Mouse (Mus musculus): Measurements from ENCODE around the gene Dgat2. TPM values are rescaled to one million over a fixed set of nuclear protein-coding genes. Genes with fewer than 3 reads are reported as not detected.

The Dgat2 gene
- polyA plus RNA-seq, 1 experiment from 2014 or later, result 38.3 TPM

GRCm38 (mm10) chr7:99126057-99126456, 56.5 kb downstream of the Dgat2 start:
- H3K4me3 ChIP-seq (ENCODE audit: low read length), result no peak overlapping the region
- no peaks in the 10 kb centered on the region for H3K36me3 ChIP-seq (ENCODE audit: control insufficient read depth, insufficient read depth, low read length)
- no peak for ATAC-seq (ENCODE audit: low read depth)
- H3K27ac ChIP-seq (ENCODE audit: low read length), result no peak overlapping the region; the same call in 1 of the 2 replicates
- H3K9ac ChIP-seq (ENCODE audit: low read length), result no peak overlapping the region
- no peak overlapping the region for H3K4me2 ChIP-seq (ENCODE audit: low read depth, low read length)
- H3K9me3 ChIP-seq (ENCODE audit: control insufficient read depth, low read length), result 0 out of 2 replicates have a peak, but pooled peaks cover 5% of the 10 kb centered on the region
- no peaks in the 10 kb centered on the region for H3K27me3 ChIP-seq (ENCODE audit: control insufficient read depth, insufficient read depth, low read depth, low read length)
- H3K4me1 ChIP-seq (replicated peaks; ENCODE audit: control insufficient read depth, insufficient read depth, low read length), result peaks cover 37% of the 10 kb centered on the region
- 38% methylated on average over 8 of the region's 8 CpGs for WGBS

- 65% methylated on average over 5 of the region's 5 CpGs for WGBS
- H3K4me1 ChIP-seq (replicated peaks; ENCODE audit: control insufficient read depth, insufficient read depth, low read length), result peaks cover 19% of the 10 kb centered on the region
- no peak overlapping the region for H3K4me2 ChIP-seq (ENCODE audit: low read depth, low read length)
- no peak overlapping the region for H3K27ac ChIP-seq (ENCODE audit: low read length)
- no peaks in the 10 kb centered on the region for H3K36me3 ChIP-seq (ENCODE audit: control insufficient read depth, insufficient read depth, low read length)
- ATAC-seq (ENCODE audit: low read depth), result no peak
- no peaks in the 10 kb centered on the region for H3K27me3 ChIP-seq (ENCODE audit: control insufficient read depth, insufficient read depth, low read depth, low read length)
- no peak overlapping the region for H3K9ac ChIP-seq (ENCODE audit: low read length)
- H3K9me3 ChIP-seq (ENCODE audit: control insufficient read depth, low read length), result 0 out of 2 replicates have a peak, but pooled peaks cover 5% of the 10 kb centered on the region
- no peak overlapping the region for H3K4me3 ChIP-seq (ENCODE audit: low read length)
Observed at GRCm38 (mm10) chr7:99122651-99123050, 59.9 kb downstream of the Dgat2 start.

DNA sequence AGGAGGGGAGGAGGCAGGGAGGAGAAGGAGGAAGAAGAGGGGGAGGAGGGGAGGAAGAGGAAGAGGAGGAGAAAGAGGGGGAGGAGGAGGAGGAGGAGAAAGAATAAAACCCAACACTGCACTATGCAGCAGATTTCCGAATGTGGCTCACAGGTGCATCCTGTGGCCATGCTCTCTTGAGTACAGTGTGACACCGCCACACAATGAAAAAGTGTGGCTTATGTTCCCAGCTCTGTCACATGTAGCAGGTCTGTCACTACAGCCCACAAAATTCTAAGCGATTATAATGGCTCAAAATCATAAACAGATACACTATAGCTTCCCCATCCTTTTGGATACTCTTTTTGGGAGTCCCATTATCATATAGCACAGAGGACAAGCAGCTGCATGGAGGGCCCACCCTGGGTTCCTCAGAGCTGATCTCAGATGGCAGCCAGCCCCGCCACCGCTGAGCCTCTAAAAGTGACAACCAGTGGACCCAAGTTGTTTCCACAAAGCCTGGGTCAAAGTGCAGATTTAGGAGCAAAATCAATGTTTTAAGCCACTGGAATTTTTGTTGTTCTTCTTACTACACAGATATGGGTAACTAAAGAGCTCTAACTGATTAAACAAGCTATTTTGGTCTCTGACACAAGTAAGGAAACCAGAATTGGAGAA, 61.5 kb downstream of the Dgat2 start:
- H3K9ac ChIP-seq (ENCODE audit: low read length), result no peak overlapping the region
- 0 out of 2 replicates have a peak, but pooled peaks cover 3% of the 10 kb centered on the region for H3K36me3 ChIP-seq (ENCODE audit: control insufficient read depth, insufficient read depth, low read length)
- no peak overlapping the region for H3K4me2 ChIP-seq (ENCODE audit: low read depth, low read length)
- no peak overlapping the region for H3K4me3 ChIP-seq (ENCODE audit: low read length)
- no peak overlapping the region for H3K27ac ChIP-seq (ENCODE audit: low read length)
- 0 out of 2 replicates have a peak, but pooled peaks cover 5% of the 10 kb centered on the region for H3K9me3 ChIP-seq (ENCODE audit: control insufficient read depth, low read length)
- H3K27me3 ChIP-seq (ENCODE audit: control insufficient read depth, insufficient read depth, low read depth, low read length), result no peaks in the 10 kb centered on the region
- H3K4me1 ChIP-seq (replicated peaks; ENCODE audit: control insufficient read depth, insufficient read depth, low read length), result peaks cover 4% of the 10 kb centered on the region
- whole genome bisulfite sequencing, result 75% methylated on average over 5 of the region's 5 CpGs
- peak; percentile 47; the same call in 1 of the 2 replicates for ATAC-seq (ENCODE audit: low read depth)

DNA sequence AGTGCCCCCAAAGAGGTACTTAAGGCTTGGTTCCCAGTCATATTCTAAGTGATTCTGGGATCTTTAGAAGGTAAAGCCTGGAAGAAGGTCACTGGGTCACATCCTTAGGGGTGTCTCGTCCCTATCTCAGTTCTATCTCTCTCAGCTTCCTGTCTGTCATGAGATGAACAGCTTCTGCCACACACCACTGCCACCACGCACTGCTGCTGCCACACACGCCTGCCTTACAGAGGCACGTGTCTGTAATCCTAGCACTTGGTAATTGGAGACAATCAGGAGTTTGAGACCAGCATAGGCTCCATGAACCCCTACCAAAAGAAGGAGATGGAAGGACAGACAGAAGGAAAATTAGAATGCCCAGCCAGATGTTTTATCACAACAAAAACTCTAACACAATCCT, 62.4 kb downstream of the Dgat2 start:
- Histone ChIP-seq H3K9me3 (ENCODE audit: control insufficient read depth, low read length) (0 out of 2 replicates have a peak, but pooled peaks cover 5% of the 10 kb centered on the region), H3K27ac (ENCODE audit: low read length) (no peak overlapping the region), H3K4me3 (ENCODE audit: low read length) (no peak overlapping the region), H3K36me3 (ENCODE audit: control insufficient read depth, insufficient read depth, low read length) (0 out of 2 replicates have a peak, but pooled peaks cover 3% of the 10 kb centered on the region), H3K4me1 (replicated peaks; ENCODE audit: control insufficient read depth, insufficient read depth, low read length) (peaks cover 3% of the 10 kb centered on the region; the same call in 1 of the 2 replicates), H3K4me2 (ENCODE audit: low read depth, low read length) (no peak overlapping the region), H3K27me3 (ENCODE audit: control insufficient read depth, insufficient read depth, low read depth, low read length) (no peaks in the 10 kb centered on the region), H3K9ac (ENCODE audit: low read length) (no peak overlapping the region)
- no peak for ATAC-seq (ENCODE audit: low read depth)
- 62% methylated on average over 4 of the region's 4 CpGs for WGBS

DNA sequence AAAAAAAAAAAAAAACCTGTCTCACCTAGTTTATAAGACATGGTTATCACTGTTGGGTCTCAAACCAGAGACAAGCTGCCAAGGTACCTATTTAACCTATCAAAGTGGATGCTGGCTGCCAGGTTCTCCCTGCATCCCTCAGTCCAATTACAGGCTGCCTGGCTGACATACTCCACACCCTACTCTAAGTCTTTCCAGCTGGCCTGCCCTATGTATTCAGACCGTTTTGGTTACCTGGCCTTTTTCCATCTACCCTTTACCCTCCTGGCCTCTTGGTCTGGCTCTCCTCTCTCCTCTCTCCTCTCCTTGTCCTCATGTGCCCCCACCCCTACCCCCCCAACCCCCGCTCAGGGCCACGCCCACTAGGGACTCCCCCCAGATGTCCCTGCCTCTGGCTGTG, 65.7 kb downstream of the Dgat2 start:
- Histone ChIP-seq H3K4me3 (ENCODE audit: low read length) (no peak overlapping the region), H3K27ac (ENCODE audit: low read length) (no peak overlapping the region), H3K27me3 (ENCODE audit: control insufficient read depth, insufficient read depth, low read depth, low read length) (no peaks in the 10 kb centered on the region), H3K4me1 (replicated peaks; ENCODE audit: control insufficient read depth, insufficient read depth, low read length) (peaks cover 3% of the 10 kb centered on the region; the same call in 1 of the 2 replicates), H3K4me2 (ENCODE audit: low read depth, low read length) (no peak overlapping the region), H3K9ac (ENCODE audit: low read length) (no peak overlapping the region), H3K9me3 (ENCODE audit: control insufficient read depth, low read length) (no peaks in the 10 kb centered on the region), H3K36me3 (ENCODE audit: control insufficient read depth, insufficient read depth, low read length) (0 out of 2 replicates have a peak, but pooled peaks cover 3% of the 10 kb centered on the region)
- 63% methylated on average over 3 of the region's 3 CpGs for WGBS
- no peak for ATAC-seq (ENCODE audit: low read depth)

GRCm38 (mm10) chr7:99114006-99114726, 68.4 kb downstream of the Dgat2 start:
- Histone ChIP-seq H3K9ac (ENCODE audit: low read length) (no peak overlapping the region), H3K4me3 (ENCODE audit: low read length) (no peak overlapping the region), H3K4me1 (replicated peaks; ENCODE audit: control insufficient read depth, insufficient read depth, low read length) (no peaks in the 10 kb centered on the region), H3K27ac (ENCODE audit: low read length) (no peak overlapping the region), H3K36me3 (ENCODE audit: control insufficient read depth, insufficient read depth, low read length) (0 out of 2 replicates have a peak, but pooled peaks cover 3% of the 10 kb centered on the region), H3K27me3 (ENCODE audit: control insufficient read depth, insufficient read depth, low read depth, low read length) (no peaks in the 10 kb centered on the region), H3K4me2 (ENCODE audit: low read depth, low read length) (no peak overlapping the region), H3K9me3 (ENCODE audit: control insufficient read depth, low read length) (no peaks in the 10 kb centered on the region)
- 79% methylated on average over 16 of the region's 16 CpGs for WGBS
- no peak for ATAC-seq (ENCODE audit: low read depth)

- peak; percentile 50; the same call in 1 of the 2 replicates for ATAC-seq (ENCODE audit: low read depth)
- WGBS, result 36% methylated on average over 3 of the region's 3 CpGs
- no peak overlapping the region for H3K27ac ChIP-seq (ENCODE audit: low read length)
- H3K9ac ChIP-seq (ENCODE audit: low read length), result no peak overlapping the region
- H3K27me3 ChIP-seq (ENCODE audit: control insufficient read depth, insufficient read depth, low read depth, low read length), result no peaks in the 10 kb centered on the region
- no peaks in the 10 kb centered on the region for H3K36me3 ChIP-seq (ENCODE audit: control insufficient read depth, insufficient read depth, low read length)
- no peak overlapping the region for H3K4me2 ChIP-seq (ENCODE audit: low read depth, low read length)
- H3K9me3 ChIP-seq (ENCODE audit: control insufficient read depth, low read length), result no peaks in the 10 kb centered on the region
- H3K4me1 ChIP-seq (replicated peaks; ENCODE audit: control insufficient read depth, insufficient read depth, low read length), result peaks cover 12% of the 10 kb centered on the region
- H3K4me3 ChIP-seq (ENCODE audit: low read length), result no peak overlapping the region
Observed at GRCm38 (mm10) chr7:99107566-99107965, 75.0 kb downstream of the Dgat2 start.

DNA sequence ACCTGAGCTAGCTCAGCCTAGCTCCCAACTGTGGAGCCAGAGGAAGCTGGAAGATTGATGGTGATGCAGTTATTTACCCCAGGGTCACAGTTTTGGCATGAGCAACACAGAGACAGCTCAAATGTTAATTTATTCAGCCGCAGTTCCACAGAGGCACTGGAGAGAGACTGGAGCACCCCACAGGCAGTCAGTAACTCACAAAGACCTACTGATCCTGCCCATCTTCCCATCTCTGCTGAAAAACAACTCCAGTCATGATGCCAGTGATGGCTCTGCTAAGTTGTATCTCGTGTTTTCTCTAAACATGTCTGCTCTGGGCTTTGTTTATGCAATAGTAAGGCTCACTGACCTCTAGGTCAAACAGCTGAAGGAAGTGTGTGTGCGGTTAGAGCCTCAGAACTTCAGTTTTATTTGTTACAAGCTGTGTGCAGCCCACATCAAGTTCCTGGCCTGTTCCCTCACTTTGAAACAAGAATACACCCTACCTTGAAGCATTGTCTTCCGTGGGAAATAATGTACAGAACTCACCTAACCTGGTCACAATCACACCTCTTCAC, 75.7 kb downstream of the Dgat2 start:
- peak; percentile 46; the same call in 1 of the 2 replicates for ATAC-seq (ENCODE audit: low read depth)
- Histone ChIP-seq H3K4me3 (ENCODE audit: low read length) (no peak overlapping the region), H3K36me3 (ENCODE audit: control insufficient read depth, insufficient read depth, low read length) (no peaks in the 10 kb centered on the region), H3K27me3 (ENCODE audit: control insufficient read depth, insufficient read depth, low read depth, low read length) (no peaks in the 10 kb centered on the region), H3K9ac (ENCODE audit: low read length) (peak overlapping the region; percentile 9; the same call in 1 of the 2 replicates), H3K4me2 (ENCODE audit: low read depth, low read length) (no peak overlapping the region), H3K4me1 (replicated peaks; ENCODE audit: control insufficient read depth, insufficient read depth, low read length) (peaks cover 18% of the 10 kb centered on the region), H3K27ac (ENCODE audit: low read length) (peak overlapping the region; percentile 48; the same call in 1 of the 2 replicates), H3K9me3 (ENCODE audit: control insufficient read depth, low read length) (no peaks in the 10 kb centered on the region)
- 37% methylated on average over 4 of the region's 4 CpGs for WGBS
